Mouse (Mus musculus) adipocyte (in vitro differentiated cells): ENCODE measurements at regions not wholly inside any gene's neighbourhood (a gene's known extent, or its start where the extent isn't known, plus 50 kb on each side); places are given as distances from the start of the nearest gene placed in this dataset.
A peak's percentile ranks its signal among the peaks of the same experiment; 100 is the strongest.

Experiments used
- DNase-seq: peaks from one replicate; pipeline ENCODE4 v3.0.0-alpha.2; 2016; ENCODE audit warnings: low spot score

DNA sequence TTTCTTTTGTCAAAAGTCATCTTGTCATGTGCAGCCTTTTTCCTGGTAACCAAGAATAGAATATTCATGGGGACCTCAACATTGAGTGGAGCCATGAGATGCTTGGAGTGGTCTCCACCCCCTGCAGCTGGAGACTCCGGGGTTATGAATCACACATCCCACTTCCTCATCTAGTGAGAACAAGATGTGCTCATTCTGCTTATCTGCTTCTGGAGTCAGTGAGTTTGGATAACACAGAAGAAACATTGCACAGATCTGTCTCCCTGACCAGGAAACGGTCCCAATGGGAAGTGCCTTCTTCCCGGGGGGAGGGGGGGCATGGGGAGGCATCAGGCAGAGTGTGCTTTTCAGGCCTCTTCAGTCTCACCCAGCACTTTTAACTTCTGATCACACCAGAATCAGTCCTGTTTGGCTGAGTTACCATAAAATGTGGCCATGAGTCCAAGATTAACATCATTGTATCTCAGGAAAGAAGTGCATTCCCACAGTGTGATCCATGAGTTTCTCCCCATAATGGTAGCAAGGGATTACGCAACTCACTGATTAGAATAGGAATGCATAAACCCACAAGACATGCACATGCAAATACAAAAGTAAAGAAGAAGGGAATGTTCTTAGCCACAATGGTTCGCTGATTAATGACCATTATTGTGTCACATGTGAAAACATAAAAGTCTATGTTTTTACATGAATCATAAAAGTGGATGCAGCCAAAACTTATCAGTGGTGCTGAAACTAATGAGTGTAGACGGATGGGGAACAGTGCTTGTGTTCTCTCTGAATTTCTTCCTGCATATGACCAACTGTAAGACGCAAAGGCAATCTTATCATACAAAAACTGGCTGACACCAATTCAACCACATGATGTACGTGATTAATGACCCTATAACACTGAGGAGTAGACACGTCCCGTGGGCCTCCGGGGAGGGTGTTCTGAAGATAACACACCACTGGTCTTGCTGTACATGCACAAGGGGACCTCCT lies 393.8 kb upstream of the Mmadhc start:
- peak; percentile 21 for DNase-seq

- no peak for DNase-seq
These were observed 391.1 kb upstream of the Mmadhc start for GRCm38 (mm10) chr2:50687672-50688151.

- DNase-seq = peak; percentile 85
These were observed 390.6 kb upstream of the Mmadhc start for GRCm38 (mm10) chr2:50687222-50687621.

GRCm38 (mm10) chr2:50677456-50677855 lies 380.9 kb upstream of the Mmadhc start:
- no peak for DNase-seq

DNA sequence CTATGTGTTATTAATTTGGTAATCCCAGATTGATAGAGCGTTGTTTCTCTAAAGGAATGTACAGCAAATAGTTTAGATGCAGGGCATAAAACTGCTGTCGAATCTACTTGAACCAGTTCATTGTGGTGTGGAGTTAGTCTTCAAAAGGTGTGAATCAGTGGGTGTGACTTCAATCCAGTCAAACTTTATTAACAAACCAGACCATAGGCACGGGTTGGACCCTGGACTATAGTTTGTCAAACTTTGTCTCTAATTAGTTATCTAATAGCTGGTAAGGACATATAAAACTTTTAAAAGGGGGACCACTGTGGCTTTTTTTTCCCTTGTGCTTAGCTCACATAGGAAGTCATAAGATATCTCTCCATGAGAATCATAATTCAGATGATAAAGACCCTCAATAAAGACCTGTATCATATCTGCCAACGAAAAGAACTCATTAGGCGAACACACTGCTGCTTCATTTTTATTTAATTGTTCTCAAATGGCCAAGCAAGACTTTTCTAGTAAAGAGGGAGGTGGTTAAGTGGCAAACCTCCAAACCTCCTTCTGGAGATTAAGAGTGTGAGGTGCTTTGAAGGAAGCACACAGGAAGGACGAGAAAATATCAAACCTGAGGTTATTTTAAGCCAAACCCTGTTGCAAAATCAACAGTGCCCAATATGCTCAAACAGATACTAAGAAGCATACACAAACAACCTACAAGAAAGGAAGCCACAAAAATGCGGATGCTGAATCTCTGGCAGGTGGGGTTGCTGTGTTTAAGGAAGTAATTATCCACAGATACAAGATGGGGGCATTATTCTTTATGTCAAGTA lies 379.3 kb upstream of the Mmadhc start:
- DNase-seq = no peak

DNA sequence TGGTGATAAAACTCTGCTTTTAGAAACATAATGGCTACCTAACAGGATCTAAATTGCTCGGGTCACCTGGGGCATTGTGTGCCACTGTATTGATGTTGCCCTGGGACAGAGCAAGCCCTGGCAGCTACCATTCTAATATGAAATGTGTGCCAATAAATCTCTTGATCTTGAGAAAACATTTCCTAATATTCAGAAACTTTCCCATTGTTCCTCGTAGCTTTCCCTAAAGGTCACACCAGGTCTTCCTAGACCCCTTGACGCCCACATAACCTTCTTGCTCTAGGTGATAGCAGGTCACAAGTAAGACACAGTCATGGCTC lies 378.2 kb upstream of the Mmadhc start:
- DNase-seq = no peak

GRCm38 (mm10) chr2:50674151-50674855 lies 377.7 kb upstream of the Mmadhc start:
- peak; percentile 20 for DNase-seq

DNA sequence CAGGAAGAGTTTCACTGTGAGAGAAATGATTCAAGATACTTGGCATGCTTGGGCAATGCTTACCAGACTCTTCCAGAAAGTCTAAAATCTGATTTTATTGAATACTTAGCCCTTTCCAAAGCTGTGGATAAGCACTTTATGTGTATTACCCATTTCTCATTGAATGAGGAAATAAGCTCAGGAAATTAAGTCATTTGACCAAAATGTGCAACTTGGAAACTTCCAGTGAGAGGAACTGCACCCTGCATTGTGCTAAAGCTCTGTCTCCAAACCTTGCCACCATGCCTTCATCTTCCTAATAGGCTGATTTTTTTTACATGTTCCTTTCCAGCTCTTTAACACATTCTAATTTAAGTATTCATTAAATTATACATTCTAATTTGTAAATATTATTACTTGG lies 372.7 kb upstream of the Mmadhc start:
- no peak for DNase-seq

DNA sequence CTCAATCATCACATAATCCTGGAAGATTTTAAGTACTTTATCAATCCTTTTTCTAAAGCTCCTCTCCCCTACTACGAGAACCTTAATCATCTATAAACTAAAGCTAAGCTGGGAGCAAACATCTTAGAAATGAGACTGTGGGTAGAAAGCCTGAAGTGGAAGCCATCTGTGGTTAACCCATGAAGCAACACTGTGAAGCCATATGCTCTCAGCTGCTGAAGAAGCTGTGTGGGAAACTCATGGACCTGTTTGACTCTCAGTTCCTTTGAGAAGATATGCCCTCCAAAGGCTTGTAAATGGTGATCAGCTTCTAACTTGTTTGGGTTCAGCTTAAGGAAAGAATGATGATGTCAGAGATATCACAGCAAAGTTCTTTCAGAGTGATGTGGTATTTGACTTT lies 372.2 kb upstream of the Mmadhc start:
- DNase-seq = no peak

- no peak for DNase-seq
These were observed 370.6 kb upstream of the Mmadhc start for GRCm38 (mm10) chr2:50667180-50667579.

DNA sequence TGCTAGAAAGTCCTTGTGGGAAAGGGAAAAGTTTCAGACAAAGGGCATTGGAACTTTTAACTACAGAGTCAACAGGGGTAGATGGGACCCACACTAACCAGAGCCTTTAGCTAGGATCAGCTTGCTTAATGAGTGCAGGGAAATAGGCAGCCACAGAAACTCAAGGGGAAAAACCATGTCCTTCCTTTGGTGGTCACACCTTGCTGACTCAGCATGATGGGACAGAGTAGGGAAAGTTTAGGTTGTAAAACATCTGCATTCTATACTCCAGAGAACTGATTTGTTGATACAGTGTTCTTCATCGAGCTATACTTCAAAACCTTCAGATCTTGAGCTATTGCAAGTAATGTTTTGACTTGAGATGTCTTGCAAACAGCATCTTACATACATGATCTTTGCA lies 365.9 kb upstream of the Mmadhc start:
- DNase-seq = no peak

DNA sequence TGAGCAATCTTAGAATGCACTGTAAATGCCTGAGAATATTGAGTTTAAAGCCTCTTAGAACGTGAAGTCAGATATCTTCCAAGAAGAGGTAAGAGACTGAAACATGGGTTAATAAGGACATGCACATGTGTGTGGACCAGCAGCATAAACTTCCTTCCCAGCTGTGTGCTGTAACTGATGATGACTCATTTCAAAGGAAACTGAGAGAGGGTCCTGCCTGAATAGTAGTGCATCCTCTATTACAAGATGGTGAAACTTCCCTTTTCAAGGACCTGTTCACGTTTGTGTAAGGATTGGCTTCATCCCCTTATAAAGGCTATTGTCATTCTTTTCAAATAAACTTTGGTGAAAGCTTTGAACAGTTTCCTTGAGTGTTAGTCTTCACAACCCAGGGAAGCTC lies 363.4 kb upstream of the Mmadhc start:
- DNase-seq = no peak

DNA sequence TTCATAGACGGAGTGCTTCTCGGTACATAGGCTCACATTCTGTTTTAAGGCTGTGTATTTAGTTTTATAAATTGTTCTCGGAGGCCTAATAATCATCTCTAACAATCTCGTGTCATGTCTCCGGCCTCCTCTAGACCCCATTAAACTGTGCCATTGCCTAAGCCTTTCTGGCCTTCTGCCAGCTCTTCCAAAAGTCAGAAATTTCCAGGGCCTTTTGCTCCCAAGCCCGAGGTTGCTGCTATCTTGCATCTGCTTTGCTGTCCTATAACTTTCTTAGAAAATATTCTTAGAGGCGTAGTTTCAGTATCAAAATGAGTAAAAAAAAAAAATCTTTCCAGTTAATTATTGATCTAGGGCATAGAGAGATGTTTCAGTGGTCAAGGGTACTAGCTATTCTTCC lies 361.2 kb upstream of the Mmadhc start:
- DNase-seq = no peak

GRCm38 (mm10) chr2:50656351-50656750 lies 359.8 kb upstream of the Mmadhc start:
- no peak for DNase-seq

DNA sequence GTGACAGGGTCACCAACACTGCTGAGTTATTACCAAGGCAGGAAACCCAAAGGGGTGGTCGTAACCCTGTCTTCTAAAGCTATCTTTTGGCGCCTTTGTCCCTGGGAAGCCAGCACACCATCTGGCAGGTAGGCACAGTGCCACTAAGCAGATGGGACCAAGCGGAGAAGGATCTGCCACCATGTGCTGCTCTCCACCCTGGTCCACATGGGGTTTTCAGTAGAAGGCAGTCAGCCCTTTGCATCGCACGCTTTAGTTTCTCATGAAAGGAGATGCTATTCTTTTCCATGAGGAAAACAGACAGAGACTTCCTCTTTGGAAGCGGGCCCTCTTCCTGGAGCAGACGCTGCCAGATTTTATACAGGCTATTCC lies 358.3 kb upstream of the Mmadhc start:
- DNase-seq = no peak

DNA sequence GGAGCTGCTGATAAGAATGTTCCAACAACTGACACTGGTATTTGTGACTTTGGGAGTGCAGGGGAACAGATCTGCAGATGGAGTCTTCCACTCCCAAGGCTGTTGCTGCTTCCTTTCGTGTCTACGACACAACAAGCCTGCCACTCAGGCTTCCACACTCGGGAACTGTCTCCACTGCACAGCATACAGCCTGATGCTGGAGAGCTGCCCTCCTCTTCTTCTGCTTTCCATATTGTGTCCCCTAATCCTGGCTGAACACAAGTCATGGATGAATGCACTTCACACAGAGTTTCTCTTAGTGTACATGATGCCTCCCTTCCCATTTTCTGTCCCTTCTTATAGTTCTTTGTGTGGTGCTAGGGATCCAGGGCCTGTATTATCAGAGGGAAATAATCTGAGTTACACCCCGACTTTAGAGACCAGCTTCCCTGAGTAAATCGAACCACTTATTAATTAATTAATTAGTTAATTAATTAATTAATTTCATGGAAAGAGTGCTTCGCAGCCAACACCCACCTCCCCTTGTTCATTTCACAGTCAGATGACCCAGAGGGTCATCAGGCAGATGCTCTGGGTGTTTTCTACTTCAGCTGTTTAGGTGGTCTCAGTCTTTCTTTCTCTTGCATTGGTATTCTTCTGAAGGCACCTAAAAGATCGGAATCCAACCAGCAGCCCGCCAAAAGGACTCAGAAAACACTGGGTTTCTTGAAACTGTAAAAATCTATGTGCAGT lies 357.8 kb upstream of the Mmadhc start:
- DNase-seq = no peak

DNA sequence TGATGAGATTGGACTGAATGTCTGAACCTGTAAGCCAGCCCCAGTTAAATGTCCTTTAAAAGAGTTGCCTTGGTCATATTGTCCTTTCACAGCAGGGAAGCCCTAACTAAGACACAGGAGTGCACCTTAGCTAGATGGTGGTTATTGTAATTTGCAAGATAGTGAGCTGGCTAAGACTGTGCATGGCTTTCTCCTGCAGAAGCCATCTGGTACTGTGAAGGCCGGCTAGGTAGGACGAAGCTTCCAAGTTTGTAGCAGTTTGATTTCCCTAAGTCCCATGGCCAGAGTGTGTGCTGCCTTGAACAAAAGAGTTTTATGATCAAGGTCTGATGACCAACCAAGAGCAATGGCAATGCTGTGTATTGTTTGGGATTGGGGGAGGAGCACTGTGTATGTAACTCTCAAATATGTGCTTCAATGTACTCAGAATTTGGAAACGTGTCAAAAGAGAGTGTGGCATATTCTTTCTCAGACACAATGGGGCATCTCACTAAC lies 356.6 kb upstream of the Mmadhc start:
- DNase-seq = no peak

GRCm38 (mm10) chr2:50649656-50650055 lies 353.1 kb upstream of the Mmadhc start:
- DNase-seq = peak; percentile 78

DNA sequence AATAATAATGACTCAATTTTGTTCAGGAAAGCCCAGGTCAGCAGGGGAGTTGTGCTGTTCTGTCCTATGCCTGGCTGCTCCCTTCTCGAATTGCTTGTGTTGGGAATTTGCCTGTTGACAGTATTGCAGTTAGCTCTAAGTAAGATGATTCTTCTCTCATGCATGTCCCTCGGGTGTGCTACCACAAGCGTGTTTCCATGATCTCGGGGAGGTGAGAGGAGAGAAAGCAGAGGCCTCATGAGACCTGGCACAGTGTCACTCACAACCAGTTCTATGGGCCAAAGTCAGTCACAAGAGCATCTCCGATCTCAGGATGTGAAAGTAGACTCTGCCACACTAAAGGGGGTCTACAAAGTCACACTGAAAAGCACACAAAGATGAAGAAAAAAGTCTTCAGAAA lies 346.6 kb upstream of the Mmadhc start:
- no peak for DNase-seq

DNA sequence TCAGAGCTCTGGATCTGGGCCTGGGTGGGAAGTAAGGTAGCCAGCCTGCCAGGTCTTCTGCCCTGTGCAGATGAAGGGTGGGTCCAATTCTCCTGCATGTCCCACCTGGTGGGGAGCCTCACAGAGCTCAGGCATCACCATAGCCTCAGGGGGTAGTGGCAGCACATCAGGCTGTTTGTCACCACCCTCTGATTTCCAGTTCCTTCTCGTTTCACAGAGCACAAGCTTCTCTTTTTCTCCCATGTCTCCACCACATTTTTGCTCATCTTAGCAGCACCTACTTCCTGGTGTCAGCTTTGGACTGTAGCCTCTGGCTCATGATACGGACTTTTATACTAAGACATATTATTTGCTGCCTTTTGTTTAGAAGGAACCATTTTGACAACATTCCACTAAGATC lies 345.6 kb upstream of the Mmadhc start:
- DNase-seq = no peak

- no peak for DNase-seq
These were observed 339.3 kb upstream of the Mmadhc start for GRCm38 (mm10) chr2:50635896-50636295.

- no peak for DNase-seq
These were observed 335.2 kb upstream of the Mmadhc start for GRCm38 (mm10) chr2:50631786-50632185.
